Mouse (Mus musculus): Measurements from ENCODE around the gene Naa80.

Gene Naa80

DNA sequence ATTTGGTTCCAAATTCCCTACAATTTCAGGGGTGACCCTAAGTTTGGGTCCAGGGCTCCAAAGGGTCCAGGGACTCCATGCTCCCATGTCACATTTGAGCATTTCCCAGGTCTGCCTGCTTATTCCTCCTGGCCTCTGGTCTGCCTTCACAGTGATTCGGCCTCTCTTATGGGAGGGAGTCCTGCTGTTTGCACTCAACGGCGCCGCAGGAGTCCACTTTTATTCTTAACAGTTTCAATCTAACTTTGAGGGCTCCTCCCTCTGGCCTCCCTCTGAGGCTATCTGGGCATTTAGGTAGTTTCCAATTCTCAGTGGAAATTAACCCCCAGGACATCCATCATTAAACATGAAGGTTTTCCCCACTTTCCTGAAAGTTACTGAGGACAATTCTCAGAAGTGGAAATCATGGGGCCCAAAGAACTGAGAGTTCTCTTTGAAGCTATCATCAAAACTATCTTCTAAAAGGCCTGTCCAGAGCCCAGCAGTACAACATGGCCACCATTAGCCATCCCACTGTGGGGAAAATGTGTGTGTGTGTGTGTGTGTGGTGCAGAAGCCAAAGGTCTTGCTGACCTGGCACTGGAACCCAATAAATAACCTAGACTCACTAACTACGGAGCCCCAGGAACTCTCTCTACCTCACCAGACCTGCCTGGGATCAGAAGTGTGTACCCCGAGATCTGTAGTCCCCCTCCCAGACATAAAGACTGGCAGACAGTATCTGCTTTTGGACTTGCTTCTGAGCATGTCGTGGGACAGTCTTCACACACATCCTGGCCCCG is 15.8 kb downstream of the Naa80 start:
- DNase-seq (ENCODE audit: low read depth, low spot score), result peak; percentile 90

GRCm38 (mm10) chr9:107596619-107597569 is 18.2 kb downstream of the Naa80 start:
- DNase-seq (ENCODE audit: low read depth, low spot score), result no peak

GRCm38 (mm10) chr9:107598385-107598784 is 19.7 kb downstream of the Naa80 start:
- no peak for DNase-seq (ENCODE audit: low read depth, low spot score)

- DNase-seq (ENCODE audit: low read depth, low spot score), result peak; percentile 51
Measured at GRCm38 (mm10) chr9:107599433-107599832, 20.7 kb downstream of the Naa80 start.

DNA sequence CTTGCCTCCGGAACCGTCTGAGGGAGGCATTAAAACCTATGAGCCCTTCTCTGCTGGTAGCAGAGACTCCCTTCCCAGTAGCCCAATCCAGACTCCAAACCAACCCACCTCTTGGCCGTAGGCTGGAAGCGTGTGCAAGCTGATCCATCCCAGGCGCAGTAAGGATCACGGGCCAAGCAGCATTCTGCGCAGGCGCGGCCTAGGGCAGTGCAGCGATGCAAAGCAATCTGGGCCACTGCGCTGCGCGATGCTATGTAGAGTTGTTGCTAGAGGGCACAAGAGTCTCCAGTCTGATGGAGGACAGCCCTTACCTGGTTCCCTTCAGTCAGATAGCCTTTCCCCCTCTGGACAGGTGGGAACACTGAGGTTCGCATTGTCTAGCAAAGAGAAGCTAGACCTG is 21.2 kb downstream of the Naa80 start:
- peak; percentile 88 for DNase-seq (ENCODE audit: low read depth, low spot score)

DNA sequence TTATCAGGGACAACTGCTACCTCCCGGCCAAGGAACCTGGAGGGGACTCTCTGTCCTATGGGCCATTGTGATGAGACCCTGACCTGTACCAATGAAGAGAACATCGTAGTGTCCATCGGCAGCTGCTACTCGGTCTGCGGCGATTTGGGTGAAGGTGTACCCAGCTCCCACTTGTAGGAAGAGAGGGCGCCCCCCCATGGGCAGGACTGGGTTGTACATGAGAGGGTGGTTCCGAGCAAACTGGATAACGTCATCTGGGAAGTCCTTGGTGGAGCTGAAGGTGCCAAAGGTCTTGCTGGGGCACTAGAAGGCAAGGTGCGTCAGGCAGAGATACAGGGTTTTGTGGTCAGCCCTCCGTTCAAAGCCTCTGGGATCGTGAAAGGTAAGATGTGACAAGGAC is 22.1 kb downstream of the Naa80 start:
- DNase-seq (ENCODE audit: low read depth, low spot score), result peak; percentile 66

GRCm38 (mm10) chr9:107601275-107601674 is 22.6 kb downstream of the Naa80 start:
- DNase-seq (ENCODE audit: low read depth, low spot score), result no peak

- peak; percentile 87 for DNase-seq (ENCODE audit: low read depth, low spot score)
Measured at GRCm38 (mm10) chr9:107602068-107602648, 23.5 kb downstream of the Naa80 start.

DNA sequence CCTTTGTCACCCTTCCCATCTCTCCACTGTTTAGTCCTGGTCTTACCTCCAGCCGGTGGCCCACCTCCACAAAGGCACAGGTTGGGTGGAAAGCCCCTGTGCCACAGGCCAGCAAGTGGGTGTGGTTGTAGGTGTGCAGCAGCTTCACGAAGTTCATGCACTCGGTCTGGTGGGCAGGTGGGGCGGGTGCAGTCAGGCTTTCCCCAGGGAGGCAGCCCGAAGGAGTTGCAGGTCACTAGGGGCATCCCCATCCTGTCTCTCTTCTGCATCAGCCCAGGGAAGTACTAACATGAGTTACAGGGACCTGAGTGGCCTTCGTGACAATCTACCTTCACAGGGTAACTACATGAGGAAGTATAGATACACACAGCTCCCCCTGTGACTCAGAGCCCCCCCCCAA is 24.6 kb downstream of the Naa80 start:
- DNase-seq (ENCODE audit: low read depth, low spot score), result no peak

- no peak for DNase-seq (ENCODE audit: low read depth, low spot score)
Measured at GRCm38 (mm10) chr9:107605041-107605661, 26.5 kb downstream of the Naa80 start.

GRCm38 (mm10) chr9:107606591-107606990 is 27.9 kb downstream of the Naa80 start:
- no peak for DNase-seq (ENCODE audit: low read depth, low spot score)

GRCm38 (mm10) chr9:107607036-107607435 is 28.3 kb downstream of the Naa80 start:
- no peak for DNase-seq (ENCODE audit: low read depth, low spot score)

- DNase-seq (ENCODE audit: low read depth, low spot score), result no peak
Measured at GRCm38 (mm10) chr9:107607653-107608245, 29.1 kb downstream of the Naa80 start.

DNA sequence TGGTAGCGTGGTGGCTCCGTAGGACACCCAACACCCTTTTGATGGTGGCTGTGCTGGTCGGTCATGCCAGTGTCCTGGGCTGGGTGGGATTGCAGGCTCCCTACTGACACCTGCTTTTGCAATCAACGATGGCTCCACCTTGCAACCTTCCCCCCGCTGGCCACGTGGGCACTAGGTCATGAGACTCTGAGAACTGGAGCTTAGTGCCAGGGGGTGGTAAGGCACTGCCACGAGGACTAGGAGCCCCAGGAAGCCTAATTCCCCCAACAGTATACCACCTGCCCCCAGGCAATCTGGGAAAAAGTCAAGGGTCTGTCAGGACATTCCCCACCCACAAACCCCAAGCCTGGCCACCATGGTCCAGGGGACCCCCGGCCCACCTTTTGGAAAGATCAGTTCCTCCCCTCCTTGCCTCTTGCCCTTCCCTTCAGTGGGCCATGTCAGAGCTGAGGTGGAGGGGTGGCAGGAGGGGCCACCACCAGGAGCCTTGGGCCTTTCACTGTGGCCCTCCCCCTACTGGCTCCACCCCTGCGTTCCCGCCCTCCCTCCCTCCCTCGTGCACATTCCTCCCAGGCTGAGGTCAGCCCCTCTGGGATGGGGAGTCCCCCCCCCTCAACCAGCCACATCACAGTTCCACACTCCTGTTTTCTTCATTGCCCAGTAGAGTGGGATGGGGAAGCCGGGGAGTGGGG is 30.2 kb downstream of the Naa80 start, which contains the start of gene Sema3b:
Gene Sema3b (minus strand): TSS at position 489 of the 692 bp plus-strand sequence.
- no peak for DNase-seq (ENCODE audit: low read depth, low spot score)

DNA sequence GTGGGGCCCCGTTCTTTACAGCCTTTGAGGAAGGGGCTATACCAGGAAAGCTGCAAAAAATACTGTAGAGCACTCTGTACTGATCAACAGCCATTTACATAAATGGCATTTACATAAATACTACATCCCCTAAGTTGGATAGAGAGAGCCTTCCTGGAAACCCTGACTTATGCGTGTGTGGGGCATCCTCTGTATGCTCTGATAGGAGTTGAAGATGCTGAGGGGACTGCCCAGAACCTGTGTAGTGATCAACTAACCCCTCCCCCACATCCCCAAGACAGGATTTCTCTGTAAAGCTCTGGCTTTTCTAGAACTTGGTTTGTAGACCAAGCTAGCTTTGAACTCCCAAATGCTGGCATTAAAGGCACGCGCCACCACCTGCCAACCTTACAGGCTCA is 30.7 kb downstream of the Naa80 start:
- no peak for DNase-seq (ENCODE audit: low read depth, low spot score)

DNA sequence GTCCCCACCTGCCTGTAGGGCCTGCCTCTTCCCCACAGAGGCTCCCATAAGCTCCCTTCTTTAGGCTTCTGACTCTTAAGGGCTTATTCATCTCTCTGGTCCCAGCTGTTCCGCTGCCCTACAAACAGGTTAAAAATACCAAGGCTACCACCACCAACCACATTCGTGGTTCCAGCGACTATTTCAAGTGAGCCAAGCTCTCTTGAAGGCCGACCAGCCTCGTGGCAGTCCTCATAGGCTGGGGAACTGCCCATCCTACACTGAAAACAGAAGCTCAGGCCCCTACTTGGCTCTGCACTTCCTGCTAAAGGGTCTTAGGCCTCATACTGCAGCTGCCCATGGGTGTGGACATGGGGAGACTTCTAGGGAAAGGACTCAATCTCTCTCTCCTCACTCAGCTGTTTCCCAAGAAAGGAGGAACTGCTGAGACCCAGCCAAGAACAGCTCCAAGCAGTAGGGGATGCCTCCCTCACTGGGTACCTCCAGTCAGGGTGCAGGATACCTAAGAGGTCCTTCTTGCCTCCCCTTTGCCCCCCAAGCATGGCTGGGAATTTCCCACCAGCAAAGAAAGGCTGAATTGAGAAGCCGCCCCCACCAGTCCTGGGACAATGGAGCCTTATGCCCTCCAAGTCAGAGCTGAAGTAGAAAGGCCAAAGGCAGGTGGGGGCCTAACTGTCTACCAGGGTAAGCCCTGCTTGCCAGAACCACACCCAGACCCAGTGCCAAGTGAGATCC is 32.9 kb downstream of the Naa80 start:
- no peak for DNase-seq (ENCODE audit: low read depth, low spot score)

DNA sequence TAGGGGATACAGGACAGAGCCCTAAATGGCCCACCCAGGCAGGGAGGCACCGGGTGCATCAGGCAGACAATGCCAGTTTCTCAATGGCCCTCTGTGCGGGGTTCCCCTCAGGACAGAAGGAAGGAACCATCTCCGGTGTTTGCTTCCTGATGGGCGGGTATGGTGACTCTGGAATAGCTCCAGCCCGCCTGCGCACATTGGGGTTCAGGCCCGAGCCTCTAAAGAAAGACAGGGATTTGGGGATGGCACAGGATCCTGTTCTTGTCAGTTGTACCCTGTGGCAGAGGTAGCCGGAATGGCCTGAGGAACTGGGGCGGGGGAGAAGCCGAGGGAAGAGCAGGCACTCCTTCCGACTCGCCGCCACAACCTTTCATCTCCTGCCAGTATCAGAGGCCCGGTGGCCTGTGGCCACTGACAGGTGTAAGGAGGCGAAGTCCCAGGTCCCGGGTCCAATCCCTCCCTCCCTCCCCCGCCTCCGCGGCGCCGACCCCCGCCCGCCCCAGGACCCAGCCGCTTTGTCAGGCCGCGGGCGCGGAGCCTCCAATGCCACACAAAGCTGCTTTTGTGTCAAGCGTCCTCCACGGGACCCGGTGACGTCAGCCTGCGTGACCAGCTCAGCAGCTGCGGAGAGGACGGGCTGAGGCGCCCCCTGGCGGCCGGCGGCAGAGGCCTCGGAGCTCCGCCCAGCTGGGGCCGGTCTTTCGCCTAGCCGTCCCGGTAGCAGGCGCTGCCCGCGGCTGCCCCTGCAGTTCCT is 33.7 kb downstream of the Naa80 start:
- DNase-seq (ENCODE audit: low read depth, low spot score), result peak; percentile 92

DNA sequence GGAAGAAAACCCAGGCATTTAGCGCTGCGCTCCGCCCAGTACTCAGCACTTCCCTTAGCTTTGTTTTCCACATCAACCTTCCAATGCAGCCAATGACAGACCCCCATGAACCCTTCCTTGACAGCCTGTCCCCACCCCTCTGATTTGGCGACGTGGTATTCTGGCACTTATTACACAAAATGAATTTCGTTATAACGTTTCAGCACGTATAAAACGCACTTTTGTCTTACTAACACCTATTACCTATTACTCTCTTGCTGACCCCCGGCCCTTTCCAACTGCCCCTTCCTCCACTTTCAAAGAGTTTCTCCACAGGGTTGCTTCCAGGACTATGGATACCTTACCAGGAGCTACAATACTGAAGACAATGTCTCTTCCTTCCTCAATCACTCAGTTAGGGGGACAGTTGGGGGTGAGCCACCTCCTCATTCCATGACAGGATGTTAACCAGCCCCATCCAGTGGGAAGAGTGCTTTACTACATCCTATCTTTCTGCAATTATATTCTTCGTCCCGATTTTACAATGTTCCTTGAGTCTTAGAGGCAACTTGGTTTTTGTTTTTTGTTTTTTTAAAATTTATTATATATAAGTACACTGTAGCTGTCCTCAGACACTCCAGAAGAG is 34.4 kb downstream of the Naa80 start:
- no peak for DNase-seq (ENCODE audit: low read depth, low spot score)

- DNase-seq (ENCODE audit: low read depth, low spot score), result no peak
Measured at GRCm38 (mm10) chr9:107615035-107615434, 36.3 kb downstream of the Naa80 start.
